Mouse (Mus musculus) megakaryocyte, embryonic 14.5 days (primary cell): ENCODE measurements around the gene Gins1. TPM values are rescaled to one million over a fixed set of nuclear protein-coding genes. Genes with fewer than 3 reads are reported as not detected.
"Not testable (repeated sequence)": the region's sequence is repeated elsewhere in the genome, so short reads cannot be mapped to it uniquely, and the experiment has no call there.

ENCODE experiments used
- H3K27me3 ChIP-seq: replicated peaks from 2 replicates; pipeline ENCODE3; 2012; ENCODE audit warnings: inconsistent platforms
- H3K36me3 ChIP-seq: replicated peaks from 2 replicates; pipeline ENCODE3; 2012; ENCODE audit warnings: low read length, inconsistent platforms, mixed read lengths
- H3K4me1 ChIP-seq: 2 replicates; pipeline ENCODE4 v1.6.1; 2012; ENCODE audit warnings: inconsistent platforms
- H3K4me3 ChIP-seq: replicated peaks from 2 replicates; pipeline ENCODE3; 2012; ENCODE audit warnings: moderate library complexity, mild to moderate bottlenecking, inconsistent platforms
- H3K9me3 ChIP-seq: 2 replicates; pipeline ENCODE4 v1.6.1; 2012; ENCODE audit warnings: inconsistent platforms
- FLI1 ChIP-seq: IDR thresholded peaks from 2 replicates; pipeline ENCODE4 v1.6.1; 2012; ENCODE audit warnings: low read length, inconsistent platforms, mixed read lengths
- GATA1 ChIP-seq: IDR thresholded peaks from 3 replicates; pipeline ENCODE4 v1.6.1; 2012; ENCODE audit warnings: mixed read lengths, low read length, inconsistent platforms, borderline replicate concordance
- polyA plus RNA-seq: library from polyadenylated mRNA; stranded (reverse); fragments of >175 nt; gene quantifications from 2 replicates; pipeline ENCODE4 v1.2.3, GENCODE M21; 2012; ENCODE audit warnings: low replicate concordance; ENCODE audit not compliant: insufficient read depth

The Gins1 gene
- polyA plus RNA-seq, 1 experiment = 7.9 TPM

GRCm38 (mm10) chr2:150904272-150904935, 796 bp upstream of the Gins1 start, which contains the start of gene Abhd12:
Abhd12 (minus strand) TSS chr2:150904741.
- Histone ChIP-seq H3K4me1 (peaks cover 46% of the 10 kb centered on the region), H3K4me3 (peak within 1 kb of the TSS; percentile 100), H3K27me3 (no peaks in the 10 kb centered on the region), H3K36me3 (peaks cover 20% of the 10 kb centered on the region), H3K9me3 (no peaks in the 10 kb centered on the region)
- TF ChIP-seq FLI1 (no peak), GATA1 (no peak)

GRCm38 (mm10) chr2:150908881-150909280, 3.7 kb downstream of the Gins1 start:
- not testable (repeated sequence) for H3K27me3 ChIP-seq, H3K9me3 ChIP-seq, H3K36me3 ChIP-seq
- H3K4me1 ChIP-seq = peaks cover 49% of the 10 kb centered on the region
- H3K4me3 ChIP-seq = peak overlapping the region; percentile 94

GRCm38 (mm10) chr2:150909429-150910039, 4.3 kb downstream of the Gins1 start:
- no peaks in the 10 kb centered on the region for H3K27me3 ChIP-seq
- H3K4me1 ChIP-seq = peaks cover 50% of the 10 kb centered on the region
- TF ChIP-seq FLI1 (peak; percentile 21; the same call in 1 of the 2 replicates), GATA1 (no peak)
- H3K9me3 ChIP-seq = no peaks in the 10 kb centered on the region
- H3K4me3 ChIP-seq = peak overlapping the region; percentile 94
- H3K36me3 ChIP-seq = no peaks in the 10 kb centered on the region

GRCm38 (mm10) chr2:150910295-150910881, 5.2 kb downstream of the Gins1 start:
- no peaks in the 10 kb centered on the region for H3K9me3 ChIP-seq
- peaks cover under 1% of the 10 kb centered on the region for H3K36me3 ChIP-seq
- H3K4me3 ChIP-seq = peak overlapping the region; percentile 94
- no peaks in the 10 kb centered on the region for H3K27me3 ChIP-seq
- no peak for TF ChIP-seq GATA1
- peaks cover 53% of the 10 kb centered on the region for H3K4me1 ChIP-seq

- no peaks in the 10 kb centered on the region for H3K27me3 ChIP-seq
- no peaks in the 10 kb centered on the region for H3K9me3 ChIP-seq
- TF ChIP-seq FLI1 (no peak), GATA1 (no peak)
- no peak overlapping the region for H3K4me3 ChIP-seq
- peaks cover 38% of the 10 kb centered on the region for H3K4me1 ChIP-seq
- peaks cover 27% of the 10 kb centered on the region for H3K36me3 ChIP-seq
Observed at GRCm38 (mm10) chr2:150914781-150915515, 9.7 kb downstream of the Gins1 start.

- Histone ChIP-seq H3K9me3 (no peaks in the 10 kb centered on the region), H3K4me1 (peaks cover 34% of the 10 kb centered on the region), H3K27me3 (no peaks in the 10 kb centered on the region), H3K4me3 (no peak overlapping the region), H3K36me3 (peaks cover 31% of the 10 kb centered on the region)
- TF ChIP-seq GATA1 (no peak), FLI1 (no peak)
Observed at GRCm38 (mm10) chr2:150915786-150916185, 10.6 kb downstream of the Gins1 start.

- Histone ChIP-seq H3K27me3 (no peaks in the 10 kb centered on the region), H3K9me3 (no peaks in the 10 kb centered on the region), H3K36me3 (peaks cover 43% of the 10 kb centered on the region), H3K4me1 (peaks cover 25% of the 10 kb centered on the region), H3K4me3 (no peak overlapping the region)
- TF ChIP-seq GATA1 (no peak), FLI1 (no peak)
Observed at GRCm38 (mm10) chr2:150918720-150919119, 13.5 kb downstream of the Gins1 start.

GRCm38 (mm10) chr2:150920543-150920942, 15.3 kb downstream of the Gins1 start:
- Histone ChIP-seq H3K4me3 (no peak overlapping the region), H3K9me3 (no peaks in the 10 kb centered on the region), H3K36me3 (peaks cover 47% of the 10 kb centered on the region), H3K4me1 (peaks cover 16% of the 10 kb centered on the region), H3K27me3 (no peaks in the 10 kb centered on the region)
- TF ChIP-seq FLI1 (no peak), GATA1 (no peak)

- no peaks in the 10 kb centered on the region for H3K27me3 ChIP-seq
- peaks cover 12% of the 10 kb centered on the region for H3K4me1 ChIP-seq
- TF ChIP-seq GATA1 (no peak), FLI1 (no peak)
- H3K9me3 ChIP-seq = no peaks in the 10 kb centered on the region
- H3K4me3 ChIP-seq = no peak overlapping the region
- peaks cover 50% of the 10 kb centered on the region for H3K36me3 ChIP-seq
Observed at GRCm38 (mm10) chr2:150921697-150922096, 16.5 kb downstream of the Gins1 start.

GRCm38 (mm10) chr2:150922165-150922564, 17.0 kb downstream of the Gins1 start:
- Histone ChIP-seq H3K36me3 (peaks cover 51% of the 10 kb centered on the region), H3K27me3 (no peaks in the 10 kb centered on the region), H3K9me3 (no peaks in the 10 kb centered on the region), H3K4me3 (no peak overlapping the region), H3K4me1 (peaks cover 14% of the 10 kb centered on the region)
- TF ChIP-seq FLI1 (no peak), GATA1 (no peak)
